Mouse (Mus musculus) right cerebral cortex, adult 2 months (tissue): ENCODE data around the gene Ptpn22.
A peak's percentile ranks its signal among the peaks of the same experiment; 100 is the strongest.

ENCODE experiments used
- DNase-seq, 2 experiments: peaks; one replicate each; pipeline ENCODE4 v3.0.0; 2021 to 2022; ENCODE audit warnings: low spot score in 2 of 2

Ptpn22 gene

GRCm38 (mm10) chr3:103857977-103858563 lies 1.5 kb upstream of the Ptpn22 start:
- no peak for DNase-seq

GRCm38 (mm10) chr3:103859851-103860391 lies 326 bp downstream of the Ptpn22 start:
- DNase-seq: no peak

GRCm38 (mm10) chr3:103862721-103863220 lies 3.2 kb downstream of the Ptpn22 start:
- DNase-seq: no peak

- no peak for DNase-seq
These were observed 4.6 kb downstream of the Ptpn22 start for GRCm38 (mm10) chr3:103864200-103864599.

GRCm38 (mm10) chr3:103867424-103867971 lies 7.9 kb downstream of the Ptpn22 start:
- DNase-seq: no peak

- DNase-seq: no peak
These were observed 8.4 kb downstream of the Ptpn22 start for GRCm38 (mm10) chr3:103868008-103868407.

- no peak for DNase-seq
These were observed 13.1 kb downstream of the Ptpn22 start for GRCm38 (mm10) chr3:103872663-103873098.

- DNase-seq: no peak
These were observed 14.7 kb downstream of the Ptpn22 start for GRCm38 (mm10) chr3:103874329-103874728.

- DNase-seq: peak in 1 of 2 experiments; percentile 7
These were observed 26.4 kb downstream of the Ptpn22 start for GRCm38 (mm10) chr3:103885946-103886345.

- peak; percentile 45 to 65 for DNase-seq
These were observed 28.0 kb downstream of the Ptpn22 start for GRCm38 (mm10) chr3:103887581-103887980.

GRCm38 (mm10) chr3:103893374-103893773 lies 33.8 kb downstream of the Ptpn22 start:
- no peak for DNase-seq

GRCm38 (mm10) chr3:103904705-103905104 lies 45.1 kb downstream of the Ptpn22 start:
- no peak for DNase-seq

- no peak for DNase-seq
These were observed 47.9 kb downstream of the Ptpn22 start for GRCm38 (mm10) chr3:103907335-103908030.

- DNase-seq: no peak
These were observed 49.2 kb downstream of the Ptpn22 start for GRCm38 (mm10) chr3:103908781-103909180.

- DNase-seq: no peak
These were observed 53.9 kb downstream of the Ptpn22 start for GRCm38 (mm10) chr3:103913451-103913961.

- peak; percentile 97 for DNase-seq
These were observed 54.5 kb downstream of the Ptpn22 start, which contains the start of gene Rsbn1 for GRCm38 (mm10) chr3:103914010-103914669. Rsbn1 (plus strand) TSS chr3:103914120.

GRCm38 (mm10) chr3:103914732-103915508 lies 55.3 kb downstream of the Ptpn22 start:
- peak; percentile 39 to 51 for DNase-seq

- no peak for DNase-seq
These were observed 55.9 kb downstream of the Ptpn22 start for GRCm38 (mm10) chr3:103915509-103915896.

- no peak for DNase-seq
These were observed 56.7 kb downstream of the Ptpn22 start for GRCm38 (mm10) chr3:103916205-103916838.

GRCm38 (mm10) chr3:103916839-103917237 lies 57.2 kb downstream of the Ptpn22 start:
- no peak for DNase-seq
